8 mouse cellular contexts compared by ENCODE assay signal in genomic region chr7:139683706-139684552, GRCm38 (mm10). TPM values are rescaled to one million over a fixed set of nuclear protein-coding genes. Genes with fewer than 3 reads are reported as not detected.
DNase-seq lines count a peak whose midpoint lies in the region; ATAC-seq and TF ChIP-seq lines count a peak whose summit lies in the region.

Gene Cfap46, minus strand, starts transcription at chr7:139683817.

- peak within 1 kb of the TSS; percentile 98 for H3K4me2 ChIP-seq in limb, embryonic 11.5 days (ENCODE audit: low read depth, severe bottlenecking)
- H3K4me2 ChIP-seq in midbrain, embryonic 13.5 days (replicated peaks), result peak within 1 kb of the TSS; percentile 98

- peak; percentile 92 for DNase-seq in embryonic facial prominence, embryonic 10.5 days (ENCODE audit: low spot score)
- peak; percentile 84 to 86 for DNase-seq in heart, adult 2 months
- peak; percentile 94 for DNase-seq in kidney, adult 2 months
- peak; percentile 90 for DNase-seq in limb, embryonic 11.5 days (ENCODE audit: low spot score)
- DNase-seq in spleen, adult 18-20 months, result peak; percentile 47 to 61

- no peak for TF ChIP-seq EP300 in heart, adult 2 months (IDR thresholded peaks at IDR 0.05; ENCODE audit: insufficient read depth, low read depth, low read length)

- intact Hi-C loops in heart, adult 2 months (cut with DNase I), result loop anchor here (2.0 kb wide), 1 partner anchor 67 kb away; no protein-coding TSS in a partner anchor

- TF ChIP-seq CTCF in heart, adult 2 months (IDR thresholded peaks at IDR 0.05), result no peak
- TF ChIP-seq CTCF in kidney, adult 2 months (conservative IDR thresholded peaks at IDR 0.05; ENCODE audit: insufficient read depth, insufficient read length, low read depth, low read length), result no peak

- no peaks in the 10 kb centered on the region for H3K36me3 ChIP-seq in erythroblast, embryonic 14.5 days (ENCODE audit: control insufficient read depth)
- no peaks in the 10 kb centered on the region for H3K36me3 ChIP-seq in embryonic facial prominence, embryonic 10.5 days (replicated peaks)
- no peaks in the 10 kb centered on the region for H3K36me3 ChIP-seq in heart, adult 2 months (ENCODE audit: control insufficient read depth, insufficient read depth, low read length)
- no peaks in the 10 kb centered on the region for H3K36me3 ChIP-seq in kidney, adult 2 months (ENCODE audit: control insufficient read depth, insufficient read depth, low read length)
- no peaks in the 10 kb centered on the region for H3K36me3 ChIP-seq in limb, embryonic 11.5 days (ENCODE audit: control insufficient read depth, insufficient read depth, low read length)
- H3K36me3 ChIP-seq in midbrain, embryonic 13.5 days, result no peaks in the 10 kb centered on the region

- peaks cover 12% of the 10 kb centered on the region for H3K4me1 ChIP-seq in erythroblast, embryonic 14.5 days (ENCODE audit: control insufficient read depth)
- peaks cover 20% of the 10 kb centered on the region for H3K4me1 ChIP-seq in embryonic facial prominence, embryonic 10.5 days
- no peaks in the 10 kb centered on the region; the same call in 1 of the 2 replicates for H3K4me1 ChIP-seq in heart, adult 2 months (ENCODE audit: control insufficient read depth, insufficient read depth, low read length)
- H3K4me1 ChIP-seq in kidney, adult 2 months (ENCODE audit: control insufficient read depth, insufficient read depth, low read length), result no peaks in the 10 kb centered on the region
- H3K4me1 ChIP-seq in limb, embryonic 11.5 days (ENCODE audit: control insufficient read depth, insufficient read depth, low read length), result no peaks in the 10 kb centered on the region
- H3K4me1 ChIP-seq in midbrain, embryonic 13.5 days (replicated peaks), result peaks cover 12% of the 10 kb centered on the region

- peak; percentile 47; the same call in 1 of the 2 replicates for TF ChIP-seq POLR2A in heart, adult 2 months (IDR thresholded peaks at IDR 0.05; ENCODE audit: insufficient read depth, low read depth, low read length)
- TF ChIP-seq POLR2A in kidney, adult 2 months (IDR thresholded peaks at IDR 0.05; ENCODE audit: low read depth, low read length), result no peak

- H3K79me2 ChIP-seq in heart, adult 2 months (replicated peaks; ENCODE audit: control insufficient read depth, insufficient read depth, low read length), result no peaks in the 10 kb centered on the region

- H3K27ac ChIP-seq in embryonic facial prominence, embryonic 10.5 days (replicated peaks), result peak within 1 kb of the TSS; percentile 68
- H3K27ac ChIP-seq in heart, adult 2 months, result peak within 1 kb of the TSS; percentile 66
- H3K27ac ChIP-seq in kidney, adult 2 months (ENCODE audit: insufficient read depth, low read depth, low read length), result peak within 1 kb of the TSS; percentile 46; the same call in 1 of the 2 replicates
- H3K27ac ChIP-seq in limb, embryonic 11.5 days (replicated peaks; ENCODE audit: low read depth, low read length), result no peak within 1 kb of the TSS
- peak within 1 kb of the TSS; percentile 69 for H3K27ac ChIP-seq in midbrain, embryonic 13.5 days

- peaks cover 5% of the 10 kb centered on the region; the same call in 1 of the 2 replicates for H3K27me3 ChIP-seq in erythroblast, embryonic 14.5 days (ENCODE audit: control insufficient read depth)
- peaks cover 19% of the 10 kb centered on the region; the same call in 1 of the 2 replicates for H3K27me3 ChIP-seq in embryonic facial prominence, embryonic 10.5 days (replicated peaks; ENCODE audit: low read depth, poor library complexity, severe bottlenecking)
- H3K27me3 ChIP-seq in heart, adult 2 months (ENCODE audit: control insufficient read depth, insufficient read depth, low read length), result no peaks in the 10 kb centered on the region
- no peaks in the 10 kb centered on the region for H3K27me3 ChIP-seq in kidney, adult 2 months (replicated peaks; ENCODE audit: control insufficient read depth, insufficient read depth, low read length)
- H3K27me3 ChIP-seq in limb, embryonic 11.5 days (ENCODE audit: control insufficient read depth, insufficient read depth, low read length), result no peaks in the 10 kb centered on the region
- H3K27me3 ChIP-seq in midbrain, embryonic 13.5 days, result peaks cover 22% of the 10 kb centered on the region

- no peaks in the 10 kb centered on the region for H3K9me3 ChIP-seq in erythroblast, embryonic 14.5 days (ENCODE audit: control insufficient read depth, low read length)
- H3K9me3 ChIP-seq in embryonic facial prominence, embryonic 10.5 days, result no peaks in the 10 kb centered on the region
- H3K9me3 ChIP-seq in limb, embryonic 11.5 days (ENCODE audit: control insufficient read depth, low read length), result no peaks in the 10 kb centered on the region
- no peaks in the 10 kb centered on the region for H3K9me3 ChIP-seq in midbrain, embryonic 13.5 days

- H3K4me3 ChIP-seq in erythroblast, embryonic 14.5 days (replicated peaks), result peak within 1 kb of the TSS; percentile 66
- H3K4me3 ChIP-seq in embryonic facial prominence, embryonic 10.5 days, result peak within 1 kb of the TSS; percentile 71
- peak within 1 kb of the TSS; percentile 80 for H3K4me3 ChIP-seq in heart, adult 2 months
- peak within 1 kb of the TSS; percentile 58 for H3K4me3 ChIP-seq in kidney, adult 2 months (ENCODE audit: insufficient read depth, low read depth, low read length)
- peak within 1 kb of the TSS; percentile 55 for H3K4me3 ChIP-seq in limb, embryonic 11.5 days (ENCODE audit: low read depth, low read length)
- H3K4me3 ChIP-seq in midbrain, embryonic 13.5 days (replicated peaks), result peak within 1 kb of the TSS; percentile 61

- no peak for ATAC-seq in erythroblast, adult 5-6 weeks (replicated peaks; ENCODE audit: low FRiP score, poor library complexity, severe bottlenecking)
- peak; percentile 93 for ATAC-seq in limb, embryonic 11.5 days (ENCODE audit: insufficient number of reproducible peaks, low FRiP score, low TSS enrichment, low read depth)
- peak; percentile 94 for ATAC-seq in midbrain, embryonic 13.5 days

- WGBS in embryonic facial prominence, embryonic 10.5 days, result 2% methylated on average over 31 of the region's 31 CpGs
- WGBS in heart, adult 2 months, result under 1% methylated on average over 31 of the region's 31 CpGs
- WGBS in kidney, adult 2 months, result under 1% methylated on average over 31 of the region's 31 CpGs
- 1% methylated on average over 31 of the region's 31 CpGs for WGBS in limb, embryonic 11.5 days
- WGBS in midbrain, embryonic 13.5 days, result under 1% methylated on average over 31 of the region's 31 CpGs

- H3K9ac ChIP-seq in heart, adult 2 months (ENCODE audit: low read depth, low read length), result peak within 1 kb of the TSS; percentile 68
- H3K9ac ChIP-seq in limb, embryonic 11.5 days (ENCODE audit: low read length), result peak within 1 kb of the TSS; percentile 47; the same call in 1 of the 2 replicates
- H3K9ac ChIP-seq in midbrain, embryonic 13.5 days (replicated peaks), result peak within 1 kb of the TSS; percentile 71

RNA-seq across cellular contexts. Expression of gene Cfap46, which starts in this region (rescaled TPM):
- polyA plus RNA-seq in erythroblast, embryonic 14.5 days (2012), result not detected in 2 replicates
- total RNA-seq in erythroblast, adult 5-6 weeks (2015; ENCODE audit: low replicate concordance), result 0.21 TPM in 1 of 2 replicates, not detected in the other
- not detected in 2 replicates for total RNA-seq in erythroblast, adult 5-6 weeks (2017; ENCODE audit: low replicate concordance)
- 0.20 and 0.51 TPM in 2 replicates for polyA plus RNA-seq in embryonic facial prominence, embryonic 10.5 days (2016; fragmentation: Nextera tagmentation; extraction: Ambion mirVana)
- under 1 TPM in 1 of 2 experiments, not detected in 1; 0.08 TPM for total RNA-seq in heart, adult 2 months (2021)
- 0.06 and 1.00 TPM in 2 replicates for polyA plus RNA-seq in heart, adult 2 months (2012; rRNA removed)
- 0.24 and 0.25 TPM in 2 replicates for polyA plus RNA-seq in kidney, adult 2 months (2012; rRNA removed)
- 0.18 and 0.25 TPM in 2 replicates for polyA plus RNA-seq in limb, embryonic 11.5 days (2014; fragmentation: Nextera tagmentation; extraction: Ambion mirVana)
- polyA plus RNA-seq in midbrain, embryonic 13.5 days (2015; fragmentation: Nextera tagmentation; extraction: Ambion mirVana), result 1.1 and 1.6 TPM in 2 replicates

Comparison
In these comparisons a context has a peak if more than half of its experiments do, and no peak if none do; other contexts are left out.
1. Peak in DNase-seq, H3K4me3 ChIP-seq and H3K27ac ChIP-seq in embryonic facial prominence, embryonic 10.5 days; RNA of the gene not detected or under 1 TPM.
2. Peak in DNase-seq, H3K4me3 ChIP-seq, H3K27ac ChIP-seq and H3K9ac ChIP-seq in heart, adult 2 months; RNA of the gene not detected or under 1 TPM.
3. Peak in DNase-seq, H3K4me3 ChIP-seq and H3K27ac ChIP-seq in kidney, adult 2 months; RNA of the gene not detected or under 1 TPM.
4. Peak in DNase-seq, ATAC-seq, H3K4me3 ChIP-seq, H3K9ac ChIP-seq and H3K4me2 ChIP-seq in limb, embryonic 11.5 days; RNA of the gene not detected or under 1 TPM.